Mouse (Mus musculus) limb, embryonic 13.5 days (tissue): ENCODE results near the gene Tceal8. TPM values are rescaled to one million over a fixed set of nuclear protein-coding genes. Genes with fewer than 3 reads are reported as not detected.
"Not testable (repeated sequence)": the region's sequence is repeated elsewhere in the genome, so short reads cannot be mapped to it uniquely, and the experiment has no call there.

Experiments
- ATAC-seq: fragments of 200-750 bp; cut with Nextera tagmentation; 2 replicates; pipeline ENCODE4 v1.8.0; 2017; ENCODE audit warnings: low read depth, moderate number of reproducible peaks, moderate TSS enrichment; ENCODE audit not compliant: low FRiP score
- H3K27ac ChIP-seq: fragments of 300-500 bp; sonication (generic); 2 replicates; pipeline ENCODE4 v1.5.1; 2015; ENCODE audit warnings: inconsistent platforms, mild to moderate bottlenecking, moderate library complexity
- H3K27me3 ChIP-seq: fragments of 300-500 bp; sonication (generic); 2 replicates; pipeline ENCODE4 v1.6.1; 2015; ENCODE audit warnings: mild to moderate bottlenecking, inconsistent platforms
- H3K36me3 ChIP-seq: fragments of 300-500 bp; sonication (generic); 2 replicates; pipeline ENCODE4 v1.6.1; 2015; ENCODE audit warnings: inconsistent platforms, mild to moderate bottlenecking, moderate library complexity
- H3K4me1 ChIP-seq: fragments of 300-500 bp; sonication (generic); 2 replicates; pipeline ENCODE4 v1.6.1; 2015; ENCODE audit warnings: inconsistent platforms
- H3K4me2 ChIP-seq: fragments of 300-500 bp; sonication (generic); replicated peaks from 2 replicates; pipeline ENCODE4 v1.6.1; 2015; ENCODE audit warnings: inconsistent platforms, mild to moderate bottlenecking, moderate library complexity
- H3K4me3 ChIP-seq: fragments of 300-500 bp; sonication (generic); 2 replicates; pipeline ENCODE4 v1.5.1; 2015; ENCODE audit warnings: moderate library complexity, mild to moderate bottlenecking, inconsistent platforms
- H3K9ac ChIP-seq: fragments of 300-500 bp; sonication (generic); 2 replicates; pipeline ENCODE4 v1.6.1; 2015; ENCODE audit warnings: mild to moderate bottlenecking, inconsistent platforms
- H3K9me3 ChIP-seq: fragments of 300-500 bp; sonication (generic); 2 replicates; pipeline ENCODE4 v1.6.1; 2016; ENCODE audit warnings: inconsistent platforms
- WGBS: fragments of 180-500 bp; shearing (Covaris S2); methylation state at CpG from one replicate; pipeline ENCODE4 v1.1.7; 2015; 5-methylcytosine and 5-hydroxymethylcytosine counted together
- polyA plus RNA-seq: library from polyadenylated mRNA; unstranded; fragments of >200 nt; fragmentation: Nextera tagmentation; extraction: Ambion mirVana; gene quantifications from 2 replicates; pipeline ENCODE4 v1.2.1, GENCODE M21; 2015

Tceal8 gene
- polyA plus RNA-seq, 1 experiment from 2014 or later: 217 TPM

- Histone ChIP-seq H3K36me3 (peaks cover 6% of the 10 kb centered on the region), H3K9me3 (no peaks in the 10 kb centered on the region), H3K27me3 (peaks cover 20% of the 10 kb centered on the region; the same call in 1 of the 2 replicates), H3K27ac (no peak overlapping the region; the same call in 1 of the 2 replicates), H3K4me1 (peaks cover 3% of the 10 kb centered on the region; the same call in 1 of the 2 replicates), H3K4me3 (peak overlapping the region; percentile 59), H3K4me2 (peak overlapping the region; percentile 63), H3K9ac (peak overlapping the region; percentile 50)
- no peak for ATAC-seq
- WGBS: 25% methylated on average over 10 of the region's 10 CpGs
These were observed 644 bp upstream of the Tceal8 start for GRCm38 (mm10) chrX:136172786-136173185.

DNA sequence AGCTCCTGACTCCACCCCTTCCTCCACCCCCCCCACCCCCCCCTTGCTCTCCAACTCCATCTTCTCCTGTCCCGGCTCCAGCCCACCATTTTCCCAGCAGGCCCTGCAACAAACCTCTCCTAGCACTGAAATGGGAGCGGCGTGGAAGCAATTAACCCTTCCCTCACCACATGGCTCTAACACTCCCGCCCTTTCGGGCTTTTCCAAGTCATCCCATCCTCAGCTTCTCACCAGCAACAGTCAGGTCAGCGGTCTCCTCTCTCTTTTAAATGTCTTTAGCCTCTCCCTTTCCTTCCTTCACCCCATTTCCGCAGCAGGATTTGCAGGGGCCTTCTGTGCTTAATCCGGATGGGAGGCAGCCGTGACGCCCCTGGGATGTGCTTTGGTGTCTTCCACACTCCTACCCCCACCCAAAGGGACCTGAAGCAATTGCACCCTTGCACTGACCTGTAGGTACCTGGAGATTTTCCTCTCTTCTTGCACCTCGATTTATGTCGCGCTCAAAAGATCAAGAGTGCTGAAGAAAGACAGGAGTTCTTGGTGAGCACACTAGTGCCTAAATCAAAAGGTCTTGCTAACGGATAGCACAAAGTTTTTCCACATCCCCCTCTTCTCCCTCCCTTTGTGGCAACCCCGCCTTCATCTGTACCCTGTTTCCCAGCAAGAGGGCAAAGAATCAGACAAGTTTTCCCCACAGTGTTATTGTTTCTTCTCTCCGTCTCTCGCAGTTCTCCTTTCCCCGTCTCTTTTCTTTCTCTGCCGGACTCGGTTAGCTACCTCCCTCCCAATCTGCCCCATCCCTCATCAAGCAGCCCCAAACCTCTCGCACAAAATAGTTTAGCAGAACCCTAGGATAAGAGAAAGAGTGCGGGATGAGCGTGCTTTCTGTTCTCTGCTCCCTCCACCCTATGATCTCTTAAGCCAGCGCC lies 689 bp downstream of the Tceal8 start:
- H3K4me1 ChIP-seq: peaks cover 3% of the 10 kb centered on the region; the same call in 1 of the 2 replicates
- H3K9me3 ChIP-seq: no peaks in the 10 kb centered on the region
- 21% methylated on average over 24 of the region's 24 CpGs for WGBS
- H3K27me3 ChIP-seq: peaks cover 15% of the 10 kb centered on the region; the same call in 1 of the 2 replicates
- H3K4me2 ChIP-seq: peak overlapping the region; percentile 63
- H3K36me3 ChIP-seq: peaks cover 6% of the 10 kb centered on the region
- ATAC-seq: peak; percentile 64; the same call in 1 of the 2 replicates
- peak overlapping the region; percentile 85 for H3K27ac ChIP-seq
- H3K4me3 ChIP-seq: peak overlapping the region; percentile 59
- peak overlapping the region; percentile 77 for H3K9ac ChIP-seq

DNA sequence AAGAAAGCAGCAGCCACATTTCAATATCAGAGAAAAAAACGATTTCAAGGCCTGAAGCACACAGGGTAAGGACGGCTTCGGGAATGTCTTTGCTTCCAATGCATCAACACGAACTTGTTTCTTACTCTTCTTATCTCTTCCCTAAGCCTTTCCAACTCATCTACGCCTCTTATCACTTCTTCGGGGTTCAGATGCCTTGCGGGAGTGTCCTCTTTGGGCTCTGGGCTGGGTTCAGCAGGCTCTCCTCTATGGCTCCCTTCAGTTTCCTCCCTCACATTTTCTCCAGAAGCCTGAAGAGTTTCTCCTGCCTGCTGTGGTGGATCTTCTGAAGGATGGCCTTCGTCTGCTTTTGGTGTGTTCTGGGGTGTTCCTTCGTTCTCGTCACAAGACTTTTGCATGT lies 1.5 kb downstream of the Tceal8 start:
- WGBS: 66% methylated on average over 10 of the region's 10 CpGs
- Histone ChIP-seq H3K9ac (0 out of 2 replicates have a peak overlapping the region, but pooled peaks have one; percentile 31), H3K27me3 (peaks cover 15% of the 10 kb centered on the region; the same call in 1 of the 2 replicates), H3K9me3 (no peaks in the 10 kb centered on the region), H3K4me3 (peak overlapping the region; percentile 59), H3K4me1 (peaks cover 3% of the 10 kb centered on the region; the same call in 1 of the 2 replicates), H3K4me2 (peak overlapping the region; percentile 63), H3K36me3 (peaks cover 6% of the 10 kb centered on the region), H3K27ac (no peak overlapping the region)
- no peak for ATAC-seq

- H3K27ac ChIP-seq: no peak overlapping the region
- no peak for ATAC-seq
- H3K4me2 ChIP-seq: no peak overlapping the region
- H3K27me3 ChIP-seq: peaks cover 7% of the 10 kb centered on the region; the same call in 1 of the 2 replicates
- no peak overlapping the region for H3K4me3 ChIP-seq
- no peaks in the 10 kb centered on the region for H3K4me1 ChIP-seq
- no peaks in the 10 kb centered on the region for H3K9me3 ChIP-seq
- 70% methylated on average over 7 of the region's 7 CpGs for WGBS
- no peak overlapping the region for H3K9ac ChIP-seq
- H3K36me3 ChIP-seq: no peaks in the 10 kb centered on the region
These were observed 27.9 kb downstream of the Tceal8 start for GRCm38 (mm10) chrX:136144195-136144594.

GRCm38 (mm10) chrX:136143711-136144110 lies 28.4 kb downstream of the Tceal8 start:
- ATAC-seq: no peak
- Histone ChIP-seq H3K27me3 (peaks cover 7% of the 10 kb centered on the region; the same call in 1 of the 2 replicates), H3K9me3 (no peaks in the 10 kb centered on the region), H3K4me1 (no peaks in the 10 kb centered on the region), H3K36me3 (no peaks in the 10 kb centered on the region), H3K4me3 (no peak overlapping the region), H3K9ac (no peak overlapping the region), H3K4me2 (no peak overlapping the region), H3K27ac (no peak overlapping the region)
- 69% methylated on average over 2 of the region's 2 CpGs for WGBS

DNA sequence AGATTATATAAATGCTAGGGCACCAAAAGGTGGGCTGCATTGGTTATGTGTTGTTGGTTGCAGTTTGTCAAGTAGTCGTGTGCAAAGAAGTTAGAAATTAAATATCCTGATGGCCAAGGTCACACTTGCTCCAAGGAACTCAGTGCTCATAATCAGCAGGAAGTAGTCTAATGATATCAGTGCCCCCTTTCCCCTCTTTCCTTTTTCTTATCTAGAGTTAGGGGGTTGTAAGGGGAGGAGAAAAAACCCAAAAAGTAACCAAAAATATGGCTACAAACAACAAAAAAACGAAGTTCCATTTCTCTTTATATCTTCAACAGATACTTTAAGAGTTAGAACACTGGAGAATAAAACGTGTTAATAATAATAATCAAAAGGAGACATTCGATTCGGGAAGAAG lies 30.8 kb downstream of the Tceal8 start:
- no peak for ATAC-seq
- H3K27me3 ChIP-seq: no peaks in the 10 kb centered on the region
- 77% methylated on average over 5 of the region's 5 CpGs for WGBS

GRCm38 (mm10) chrX:136139640-136140004 lies 32.5 kb downstream of the Tceal8 start:
- WGBS: 22% methylated on average over 5 of the region's 5 CpGs

More for the DNA sequence above, 30.8 kb downstream of the Tceal8 start:
- H3K36me3 ChIP-seq: no peaks in the 10 kb centered on the region
- no peak overlapping the region for H3K4me3 ChIP-seq
- no peak overlapping the region for H3K27ac ChIP-seq
- no peak overlapping the region for H3K4me2 ChIP-seq
- H3K9ac ChIP-seq: no peak overlapping the region
- no peaks in the 10 kb centered on the region for H3K9me3 ChIP-seq
- no peaks in the 10 kb centered on the region for H3K4me1 ChIP-seq

GRCm38 (mm10) chrX:136138827-136139639 lies 33.1 kb downstream of the Tceal8 start, which contains the start of gene Bex4:
Bex4 (plus strand) TSS chrX:136138996.
- WGBS: 22% methylated on average over 15 of the region's 64 CpGs
- ATAC-seq: peak; percentile 86
- not testable (repeated sequence) for H3K36me3 ChIP-seq, H3K27me3 ChIP-seq, H3K4me1 ChIP-seq, H3K27ac ChIP-seq, H3K9me3 ChIP-seq
- peak within 1 kb of the TSS; percentile 41 for H3K4me3 ChIP-seq
- H3K9ac ChIP-seq: peak within 1 kb of the TSS; percentile 51; the same call in 1 of the 2 replicates
- peak within 1 kb of the TSS; percentile 58 for H3K4me2 ChIP-seq

More at GRCm38 (mm10) chrX:136139640-136140004, 32.5 kb downstream of the Tceal8 start:
- not testable (repeated sequence) for H3K9ac ChIP-seq, H3K9me3 ChIP-seq, H3K36me3 ChIP-seq, H3K4me1 ChIP-seq, H3K27ac ChIP-seq, H3K27me3 ChIP-seq
- H3K4me3 ChIP-seq: peak overlapping the region; percentile 41
- ATAC-seq: peak; percentile 28; the same call in 1 of the 2 replicates
- H3K4me2 ChIP-seq: peak overlapping the region; percentile 58

DNA sequence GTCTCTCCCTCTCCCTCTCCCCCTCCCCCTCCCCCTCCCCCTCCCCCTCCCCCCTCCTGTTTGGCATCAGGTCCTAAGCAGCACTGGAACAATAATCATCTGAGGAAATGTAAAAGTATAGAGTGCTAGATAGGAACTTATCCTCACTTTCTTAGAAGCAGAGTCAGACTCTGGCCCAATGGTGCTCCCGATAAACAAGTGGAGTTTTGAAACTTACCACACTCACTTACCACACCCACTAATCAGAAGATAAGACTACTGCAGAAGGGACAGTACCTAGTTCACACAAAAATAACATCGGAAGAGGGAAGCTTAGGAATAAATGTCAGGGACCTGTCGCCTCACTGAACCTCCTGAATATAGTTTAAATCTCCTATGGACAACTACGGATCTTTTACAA lies 36.6 kb downstream of the Tceal8 start:
- H3K27me3 ChIP-seq: no peaks in the 10 kb centered on the region
- no peak overlapping the region for H3K27ac ChIP-seq
- no peak for ATAC-seq
- H3K9ac ChIP-seq: no peak overlapping the region
- no peak overlapping the region for H3K4me2 ChIP-seq
- no peaks in the 10 kb centered on the region for H3K36me3 ChIP-seq
- WGBS: 86% methylated on average over 4 of the region's 4 CpGs
- H3K9me3 ChIP-seq: no peaks in the 10 kb centered on the region
- H3K4me1 ChIP-seq: no peaks in the 10 kb centered on the region
- H3K4me3 ChIP-seq: no peak overlapping the region

- no peak overlapping the region for H3K4me2 ChIP-seq
- no peak overlapping the region for H3K9ac ChIP-seq
- H3K4me1 ChIP-seq: no peaks in the 10 kb centered on the region
- 17% methylated on average over 5 of the region's 5 CpGs for WGBS
- no peaks in the 10 kb centered on the region for H3K9me3 ChIP-seq
- H3K4me3 ChIP-seq: no peak overlapping the region
- no peaks in the 10 kb centered on the region for H3K27me3 ChIP-seq
- no peak for ATAC-seq
- H3K36me3 ChIP-seq: no peaks in the 10 kb centered on the region
- H3K27ac ChIP-seq: no peak overlapping the region
These were observed 44.4 kb downstream of the Tceal8 start for GRCm38 (mm10) chrX:136127744-136128064.

DNA sequence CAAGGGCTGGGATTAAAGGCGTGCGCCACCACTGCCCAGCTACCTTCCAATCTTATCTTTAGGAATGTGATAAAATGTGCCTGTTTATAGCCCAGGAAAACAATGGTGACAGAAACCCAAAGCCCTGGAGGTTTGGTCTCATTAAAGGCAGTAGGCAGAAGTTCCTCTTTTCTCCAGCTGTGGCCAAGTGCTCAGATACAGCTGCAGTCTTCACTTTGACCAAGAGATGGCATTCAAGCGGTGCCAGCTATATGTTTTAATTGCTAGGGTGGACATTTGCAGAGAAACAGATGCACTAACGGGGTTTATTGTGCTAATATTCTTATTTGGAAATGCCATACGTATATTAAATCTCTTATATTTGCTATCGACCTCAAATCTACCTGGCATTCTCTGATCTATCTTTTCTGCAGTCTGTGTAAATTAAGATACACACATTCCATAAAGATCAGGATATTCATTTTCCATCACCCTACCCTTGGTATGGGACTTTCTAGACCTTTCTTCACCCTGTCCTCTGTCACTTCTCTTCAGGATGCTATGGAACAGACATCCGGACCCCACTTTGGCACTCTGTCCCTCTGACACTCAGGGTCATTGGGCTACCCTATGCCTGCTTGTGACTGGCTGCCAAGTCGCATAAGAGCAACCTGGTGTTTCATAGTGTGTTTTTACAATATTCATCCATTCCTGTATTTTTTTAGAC lies 45.0 kb downstream of the Tceal8 start:
- Histone ChIP-seq H3K4me1 (no peaks in the 10 kb centered on the region), H3K36me3 (no peaks in the 10 kb centered on the region), H3K4me2 (no peak overlapping the region), H3K27ac (no peak overlapping the region), H3K4me3 (no peak overlapping the region), H3K9me3 (no peaks in the 10 kb centered on the region), H3K9ac (no peak overlapping the region), H3K27me3 (no peaks in the 10 kb centered on the region)
- no peak for ATAC-seq
- 54% methylated on average over 8 of the region's 8 CpGs for WGBS
